Mouse (Mus musculus): ENCODE measurements around the gene Zfp352. TPM values are rescaled to one million over a fixed set of nuclear protein-coding genes. Genes with fewer than 3 reads are reported as not detected.
"Not testable (repeated sequence)": the region's sequence is repeated elsewhere in the genome, so short reads cannot be mapped to it uniquely, and the experiment has no call there.

Gene Zfp352
- total RNA-seq (2014; rRNA removed): not detected in 2 replicates
- not detected in 2 replicates for polyA plus RNA-seq (2012; rRNA removed)

GRCm38 (mm10) chr4:90218520-90218919 lies at the start of gene Zfp352:
Zfp352 (plus strand) TSS chr4:90218820.
- DNase-seq (ENCODE audit: extremely low read depth, low read depth, low spot score): no peak
- H3K27ac ChIP-seq (replicated peaks; ENCODE audit: insufficient read depth, low read depth, low read length): no peak within 1 kb of the TSS
- H3K4me1 ChIP-seq (ENCODE audit: control insufficient read depth, insufficient read depth, low read length): no peaks in the 10 kb centered on the region
- WGBS: 82% methylated on average over 2 of the region's 2 CpGs
- no peaks in the 10 kb centered on the region for H3K79me2 ChIP-seq (ENCODE audit: control insufficient read depth, insufficient read depth, low read length)
- TF ChIP-seq POLR2A (IDR thresholded peaks at IDR 0.05; ENCODE audit: extremely low read depth, insufficient read depth, low read length) (no peak), CTCF (IDR thresholded peaks at IDR 0.05; ENCODE audit: low read depth, low read length) (no peak)
- H3K36me3 ChIP-seq (ENCODE audit: control insufficient read depth, insufficient read depth, low read length): no peaks in the 10 kb centered on the region
- no peak within 1 kb of the TSS for H3K4me3 ChIP-seq (ENCODE audit: insufficient read depth, low read depth, low read length)
- H3K9ac ChIP-seq (ENCODE audit: low read depth, low read length): no peak within 1 kb of the TSS
- H3K27me3 ChIP-seq (ENCODE audit: control insufficient read depth, insufficient read depth, low read length): no peaks in the 10 kb centered on the region

- WGBS: 77% methylated on average over 3 of the region's 3 CpGs
- Histone ChIP-seq H3K36me3 (ENCODE audit: control insufficient read depth, insufficient read depth, low read length) (no peaks in the 10 kb centered on the region), H3K27ac (replicated peaks; ENCODE audit: insufficient read depth, low read depth, low read length) (no peak overlapping the region), H3K27me3 (ENCODE audit: control insufficient read depth, insufficient read depth, low read length) (no peaks in the 10 kb centered on the region), H3K9ac (ENCODE audit: low read depth, low read length) (no peak overlapping the region), H3K4me3 (ENCODE audit: insufficient read depth, low read depth, low read length) (no peak overlapping the region), H3K79me2 (ENCODE audit: control insufficient read depth, insufficient read depth, low read length) (no peaks in the 10 kb centered on the region), H3K4me1 (ENCODE audit: control insufficient read depth, insufficient read depth, low read length) (no peaks in the 10 kb centered on the region; the same call in 1 of the 2 replicates)
- peak; percentile 37 for DNase-seq (ENCODE audit: extremely low read depth, low read depth, low spot score)
- TF ChIP-seq CTCF (IDR thresholded peaks at IDR 0.05; ENCODE audit: low read depth, low read length) (peak; percentile 49), POLR2A (IDR thresholded peaks at IDR 0.05; ENCODE audit: extremely low read depth, insufficient read depth, low read length) (no peak)
Measured at GRCm38 (mm10) chr4:90170890-90171483, 47.6 kb upstream of the Zfp352 start.

GRCm38 (mm10) chr4:90174036-90174435 lies 44.6 kb upstream of the Zfp352 start:
- H3K36me3 ChIP-seq (ENCODE audit: control insufficient read depth, insufficient read depth, low read length): no peaks in the 10 kb centered on the region
- no peak for TF ChIP-seq POLR2A (IDR thresholded peaks at IDR 0.05; ENCODE audit: extremely low read depth, insufficient read depth, low read length)
- no peak for TF ChIP-seq CTCF (IDR thresholded peaks at IDR 0.05; ENCODE audit: low read depth, low read length)
- H3K9ac ChIP-seq (ENCODE audit: low read depth, low read length): no peak overlapping the region
- DNase-seq (ENCODE audit: extremely low read depth, low read depth, low spot score): peak; percentile 82
- no peaks in the 10 kb centered on the region; the same call in 1 of the 2 replicates for H3K4me1 ChIP-seq (ENCODE audit: control insufficient read depth, insufficient read depth, low read length)
- H3K79me2 ChIP-seq (ENCODE audit: control insufficient read depth, insufficient read depth, low read length): no peaks in the 10 kb centered on the region
- no peak overlapping the region for H3K27ac ChIP-seq (replicated peaks; ENCODE audit: insufficient read depth, low read depth, low read length)
- no peaks in the 10 kb centered on the region for H3K27me3 ChIP-seq (ENCODE audit: control insufficient read depth, insufficient read depth, low read length)
- no peak overlapping the region for H3K4me3 ChIP-seq (ENCODE audit: insufficient read depth, low read depth, low read length)
- 4% methylated on average over 1 of the region's 1 CpGs for WGBS

- H3K27ac ChIP-seq (replicated peaks; ENCODE audit: insufficient read depth, low read depth, low read length): no peak overlapping the region
- H3K4me3 ChIP-seq (ENCODE audit: insufficient read depth, low read depth, low read length): no peak overlapping the region
- H3K79me2 ChIP-seq (ENCODE audit: control insufficient read depth, insufficient read depth, low read length): no peaks in the 10 kb centered on the region
- TF ChIP-seq CTCF (IDR thresholded peaks at IDR 0.05; ENCODE audit: low read depth, low read length): no peak
- TF ChIP-seq POLR2A (IDR thresholded peaks at IDR 0.05; ENCODE audit: extremely low read depth, insufficient read depth, low read length): no peak
- no peak for DNase-seq (ENCODE audit: extremely low read depth, low read depth, low spot score)
- 83% methylated on average over 5 of the region's 5 CpGs for WGBS
- H3K27me3 ChIP-seq (ENCODE audit: control insufficient read depth, insufficient read depth, low read length): no peaks in the 10 kb centered on the region
- no peaks in the 10 kb centered on the region for H3K4me1 ChIP-seq (ENCODE audit: control insufficient read depth, insufficient read depth, low read length)
- no peaks in the 10 kb centered on the region for H3K36me3 ChIP-seq (ENCODE audit: control insufficient read depth, insufficient read depth, low read length)
- H3K9ac ChIP-seq (ENCODE audit: low read depth, low read length): no peak overlapping the region
Measured at GRCm38 (mm10) chr4:90203421-90203820, 15.2 kb upstream of the Zfp352 start.

- H3K36me3 ChIP-seq (ENCODE audit: control insufficient read depth, insufficient read depth, low read length): no peaks in the 10 kb centered on the region
- no peaks in the 10 kb centered on the region for H3K79me2 ChIP-seq (ENCODE audit: control insufficient read depth, insufficient read depth, low read length)
- TF ChIP-seq POLR2A (IDR thresholded peaks at IDR 0.05; ENCODE audit: extremely low read depth, insufficient read depth, low read length): no peak
- TF ChIP-seq CTCF (IDR thresholded peaks at IDR 0.05; ENCODE audit: low read depth, low read length): no peak
- H3K27ac ChIP-seq (replicated peaks; ENCODE audit: insufficient read depth, low read depth, low read length): no peak overlapping the region
- WGBS: 79% methylated on average over 1 of the region's 1 CpGs
- DNase-seq (ENCODE audit: extremely low read depth, low read depth, low spot score): no peak
- no peak overlapping the region for H3K4me3 ChIP-seq (ENCODE audit: insufficient read depth, low read depth, low read length)
- H3K27me3 ChIP-seq (ENCODE audit: control insufficient read depth, insufficient read depth, low read length): no peaks in the 10 kb centered on the region
- H3K9ac ChIP-seq (ENCODE audit: low read depth, low read length): no peak overlapping the region
- H3K4me1 ChIP-seq (ENCODE audit: control insufficient read depth, insufficient read depth, low read length): no peaks in the 10 kb centered on the region
Measured at GRCm38 (mm10) chr4:90211475-90211874, 7.1 kb upstream of the Zfp352 start.

GRCm38 (mm10) chr4:90212076-90212475 lies 6.5 kb upstream of the Zfp352 start:
- WGBS: 68% methylated on average over 3 of the region's 3 CpGs
- H3K79me2 ChIP-seq (ENCODE audit: control insufficient read depth, insufficient read depth, low read length): no peaks in the 10 kb centered on the region
- H3K36me3 ChIP-seq (ENCODE audit: control insufficient read depth, insufficient read depth, low read length): no peaks in the 10 kb centered on the region
- DNase-seq (ENCODE audit: extremely low read depth, low read depth, low spot score): no peak
- no peaks in the 10 kb centered on the region for H3K4me1 ChIP-seq (ENCODE audit: control insufficient read depth, insufficient read depth, low read length)
- H3K27ac ChIP-seq (replicated peaks; ENCODE audit: insufficient read depth, low read depth, low read length): no peak overlapping the region
- H3K27me3 ChIP-seq (ENCODE audit: control insufficient read depth, insufficient read depth, low read length): no peaks in the 10 kb centered on the region
- TF ChIP-seq POLR2A (IDR thresholded peaks at IDR 0.05; ENCODE audit: extremely low read depth, insufficient read depth, low read length): no peak
- TF ChIP-seq CTCF (IDR thresholded peaks at IDR 0.05; ENCODE audit: low read depth, low read length): no peak
- H3K9ac ChIP-seq (ENCODE audit: low read depth, low read length): no peak overlapping the region
- no peak overlapping the region for H3K4me3 ChIP-seq (ENCODE audit: insufficient read depth, low read depth, low read length)

- not testable (repeated sequence) for H3K4me1 ChIP-seq (ENCODE audit: control insufficient read depth, insufficient read depth, low read length); H3K36me3 ChIP-seq (ENCODE audit: control insufficient read depth, insufficient read depth, low read length); H3K27ac ChIP-seq (replicated peaks; ENCODE audit: insufficient read depth, low read depth, low read length); H3K9ac ChIP-seq (ENCODE audit: low read depth, low read length); H3K79me2 ChIP-seq (ENCODE audit: control insufficient read depth, insufficient read depth, low read length); DNase-seq (ENCODE audit: extremely low read depth, low read depth, low spot score); H3K27me3 ChIP-seq (ENCODE audit: control insufficient read depth, insufficient read depth, low read length); H3K4me3 ChIP-seq (ENCODE audit: insufficient read depth, low read depth, low read length)
- 87% methylated on average over 5 of the region's 5 CpGs for WGBS
Measured at GRCm38 (mm10) chr4:90235646-90236045, 17.0 kb downstream of the Zfp352 start.

Data from liver, adult 2 months (tissue).